Mouse (Mus musculus) thymus, postnatal 25 days (tissue): ENCODE measurements around the gene Olfr1507.

Source experiments
- DNase-seq: peaks from one replicate; pipeline ENCODE4 v3.0.0; 2022

Gene Olfr1507

DNA sequence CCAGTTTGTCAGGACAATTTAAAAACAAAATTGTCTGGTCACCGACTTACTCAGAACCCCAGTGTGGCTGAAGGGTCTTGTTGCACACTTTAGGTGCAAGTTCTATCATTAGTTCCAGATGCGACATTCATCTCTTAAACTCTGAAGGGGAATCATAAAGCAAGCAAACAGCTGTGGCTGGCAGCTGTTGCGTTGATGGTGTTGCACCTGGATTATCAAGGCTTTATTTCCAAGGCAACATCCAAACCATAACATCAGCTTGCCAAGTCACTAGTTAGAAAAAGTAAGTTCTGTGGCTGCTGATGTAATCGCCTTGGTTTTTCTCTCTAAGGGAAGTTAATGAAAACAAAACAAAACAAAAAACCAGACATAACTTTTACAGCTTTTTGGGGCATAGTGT is at the start of gene Olfr1507:
TSS of gene Olfr1507 (minus strand) at position 234 of the 400 bp plus-strand sequence.
- DNase-seq = no peak

GRCm38 (mm10) chr14:52533336-52533735 is 37.8 kb upstream of the Olfr1507 start:
- no peak for DNase-seq

GRCm38 (mm10) chr14:52524952-52525351 is 29.4 kb upstream of the Olfr1507 start:
- no peak for DNase-seq

- no peak for DNase-seq
Measured at GRCm38 (mm10) chr14:52467395-52467794, 28.2 kb downstream of the Olfr1507 start, which contains the start of gene Olfr1508. Gene Olfr1508, minus strand, starts transcription at chr14:52467495.

DNA sequence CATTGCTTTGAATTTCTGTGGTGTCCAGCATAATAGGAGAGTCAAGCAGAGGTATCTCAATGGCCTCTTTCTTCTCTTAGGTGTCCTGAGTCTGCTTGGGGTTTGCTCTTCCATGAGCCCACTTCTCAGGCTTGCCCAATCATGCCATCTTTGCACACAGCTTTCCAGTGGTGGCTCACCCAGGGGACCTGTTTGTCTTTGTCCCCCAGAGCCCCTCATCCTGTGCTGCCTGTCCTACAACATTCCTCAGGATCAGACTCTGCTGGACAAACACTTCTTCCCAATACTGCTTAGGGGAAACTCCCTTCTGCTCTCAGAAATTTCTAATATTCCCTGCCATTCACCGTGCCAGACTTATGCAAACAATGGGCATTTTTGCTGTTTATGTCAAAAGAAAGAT is 29.8 kb downstream of the Olfr1507 start:
- no peak for DNase-seq

DNA sequence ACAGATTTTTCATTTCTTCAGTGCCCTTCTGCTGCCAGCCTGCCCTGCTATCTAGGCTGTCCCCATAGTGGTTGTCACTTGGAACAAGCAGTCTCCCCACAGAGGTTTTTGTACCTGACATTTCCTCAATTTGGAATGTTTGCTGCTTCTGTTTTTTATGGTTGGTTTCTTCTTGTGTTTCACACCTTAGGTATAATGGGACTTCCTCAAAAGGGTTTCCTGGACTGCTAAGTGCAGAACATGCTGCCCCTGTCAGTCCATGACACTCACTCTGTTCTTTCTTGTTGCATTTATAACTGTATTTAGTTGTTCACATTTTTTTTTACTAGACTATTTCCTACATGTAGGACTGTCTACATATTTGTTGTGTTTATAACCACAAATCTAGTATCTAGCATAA is 33.6 kb downstream of the Olfr1507 start:
- DNase-seq = no peak

GRCm38 (mm10) chr14:52451138-52451537 is 44.4 kb downstream of the Olfr1507 start:
- peak; percentile 26 for DNase-seq

GRCm38 (mm10) chr14:52442690-52443089 is 52.9 kb downstream of the Olfr1507 start, which contains the start of gene Olfr1509:
Gene Olfr1509, plus strand, starts transcription at chr14:52442990.
- no peak for DNase-seq
